Mouse (Mus musculus) embryonic fibroblast, embryonic 13.5 days (primary cell): ENCODE data around the gene 5830411N06Rik.

Experiments
- CTCF ChIP-seq: IDR thresholded peaks from 2 replicates; pipeline ENCODE4 v1.5.1; 2011; ENCODE audit warnings: mild to moderate bottlenecking, control low read depth, low read length, moderate library complexity, borderline replicate concordance; ENCODE audit not compliant: insufficient read depth
- POLR2A ChIP-seq: IDR thresholded peaks from 2 replicates; pipeline ENCODE4 v1.6.1; 2011; ENCODE audit warnings: low read depth, mild to moderate bottlenecking, control low read depth, low read length, moderate library complexity

DNA sequence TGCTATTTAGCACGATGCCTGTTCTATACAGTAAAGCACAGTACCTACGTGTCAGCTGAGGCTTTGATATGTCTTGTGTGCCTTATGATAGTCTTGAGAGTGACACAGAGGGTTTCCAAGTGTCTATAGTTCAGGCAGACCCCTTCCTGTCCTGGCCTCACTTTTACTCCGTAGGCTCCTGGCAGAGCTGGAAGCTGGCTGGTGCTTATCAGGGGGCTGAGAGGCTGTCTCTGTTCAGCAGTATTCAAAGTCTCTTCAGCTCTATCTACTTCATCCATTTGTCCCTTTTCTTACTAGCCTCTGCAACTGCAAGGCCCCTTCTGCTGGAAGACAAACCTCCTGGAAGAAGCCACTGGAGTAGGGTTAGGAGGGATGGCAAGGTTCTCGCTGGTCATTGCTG is 46.0 kb upstream of the 5830411N06Rik start:
- TF ChIP-seq CTCF (no peak), POLR2A (no peak)
